Mouse (Mus musculus): ENCODE data around the gene Ndufb10.
"Not testable (repeated sequence)": the region's sequence is repeated elsewhere in the genome, so short reads cannot be mapped to it uniquely, and the experiment has no call there.

Ndufb10 gene

GRCm38 (mm10) chr17:24733434-24734050 is 9.3 kb upstream of the Ndufb10 start:
- no peak for DNase-seq (ENCODE audit: low spot score)

DNA sequence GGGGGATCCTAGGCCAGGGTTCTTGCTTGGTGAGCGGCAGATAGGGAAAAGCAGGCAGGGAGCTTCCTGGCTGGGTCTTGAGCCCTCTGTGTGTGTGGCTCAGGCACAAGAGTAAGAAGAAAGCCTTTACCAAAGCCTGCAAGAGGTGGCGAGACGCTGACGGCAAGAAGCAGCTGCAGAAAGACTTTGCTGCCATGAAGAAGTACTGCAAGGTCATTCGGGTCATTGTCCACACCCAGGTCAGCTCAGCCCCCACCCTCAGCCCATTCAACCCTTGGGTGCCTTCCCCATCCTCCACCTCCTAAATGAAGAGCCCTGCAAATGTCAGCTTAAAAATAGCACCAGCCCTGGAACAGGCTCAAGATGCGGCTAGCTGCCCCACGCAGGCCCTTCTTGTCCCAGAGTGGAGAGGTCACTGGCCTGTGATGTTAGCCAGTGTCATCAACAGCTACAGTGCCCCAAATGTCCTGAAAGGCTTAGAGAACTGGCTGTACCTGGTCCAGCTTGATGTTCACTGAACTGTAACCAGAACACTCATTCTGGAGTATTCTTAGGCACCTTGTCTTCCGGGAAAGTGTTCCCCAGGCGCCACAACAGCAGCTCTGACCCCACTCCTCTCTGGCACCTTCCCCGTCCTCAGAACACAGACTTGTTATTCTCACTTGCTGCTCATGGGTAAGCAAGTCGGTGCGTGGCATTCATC is 8.1 kb upstream of the Ndufb10 start:
- no peak for DNase-seq (ENCODE audit: low spot score)

DNA sequence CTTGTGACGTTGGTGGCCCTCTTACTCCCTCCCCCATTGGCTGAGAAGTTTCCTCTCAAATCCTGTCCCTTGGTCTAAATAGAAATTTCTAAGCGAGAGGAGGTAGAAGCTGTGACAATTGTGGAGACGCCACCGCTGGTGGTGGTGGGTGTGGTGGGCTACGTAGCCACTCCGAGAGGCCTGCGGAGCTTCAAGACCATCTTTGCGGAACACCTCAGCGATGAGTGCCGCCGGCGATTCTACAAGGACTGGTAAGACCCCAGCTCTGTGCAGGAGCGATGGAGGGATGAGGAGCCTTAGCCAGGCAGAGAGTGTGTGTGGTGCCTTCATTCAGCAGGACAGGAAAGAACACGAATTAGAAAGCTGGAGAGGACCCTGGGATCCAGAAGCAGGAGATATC is 6.5 kb upstream of the Ndufb10 start:
- no peak for DNase-seq (ENCODE audit: low spot score)

DNA sequence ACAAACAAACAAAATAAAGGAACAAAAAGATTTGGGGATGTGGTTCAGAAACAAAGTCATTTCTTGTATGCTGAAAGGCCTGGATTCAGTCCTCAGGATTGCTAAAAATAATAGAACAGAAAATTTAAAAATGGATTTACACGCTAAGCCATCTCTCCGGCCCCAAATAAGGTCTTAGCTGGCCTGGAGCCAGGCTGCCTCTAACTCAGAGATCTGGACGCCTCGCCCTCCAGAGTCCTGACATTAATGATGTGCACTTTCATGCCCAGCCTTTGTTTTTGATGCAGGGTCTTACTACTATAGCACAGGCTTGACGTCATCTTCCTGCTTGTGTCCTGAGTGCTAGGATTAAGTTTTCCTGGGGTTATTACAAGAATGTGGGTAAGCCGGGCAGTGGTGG is 4.8 kb upstream of the Ndufb10 start:
- no peak for DNase-seq (ENCODE audit: low spot score)

DNA sequence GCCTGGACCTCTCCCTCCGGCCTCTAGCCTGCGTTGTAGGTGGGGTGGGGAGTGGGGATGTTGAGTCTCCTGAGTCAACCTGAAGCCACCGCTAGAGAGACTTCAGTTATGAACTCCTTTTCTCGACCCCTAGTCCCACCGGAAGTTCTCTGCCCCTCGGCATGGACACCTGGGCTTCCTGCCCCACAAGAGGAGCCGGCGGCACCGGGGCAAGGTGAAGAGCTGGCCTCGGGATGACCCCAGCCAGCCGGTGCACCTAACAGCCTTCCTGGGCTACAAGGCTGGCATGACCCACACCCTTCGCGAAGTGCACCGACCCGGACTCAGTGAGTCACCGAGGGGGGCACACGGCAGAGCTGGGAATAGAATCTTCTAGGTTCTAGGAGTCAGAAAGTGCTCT is 3.9 kb upstream of the Ndufb10 start:
- no peak for DNase-seq (ENCODE audit: low spot score)

GRCm38 (mm10) chr17:24727618-24728017 is 3.3 kb upstream of the Ndufb10 start, which contains the start of gene Rpl3l:
Gene Rpl3l, plus strand, starts transcription at chr17:24727820.
- DNase-seq (ENCODE audit: low spot score), result no peak

GRCm38 (mm10) chr17:24725637-24726390 is 1.5 kb upstream of the Ndufb10 start:
- DNase-seq (ENCODE audit: low spot score), result no peak

DNA sequence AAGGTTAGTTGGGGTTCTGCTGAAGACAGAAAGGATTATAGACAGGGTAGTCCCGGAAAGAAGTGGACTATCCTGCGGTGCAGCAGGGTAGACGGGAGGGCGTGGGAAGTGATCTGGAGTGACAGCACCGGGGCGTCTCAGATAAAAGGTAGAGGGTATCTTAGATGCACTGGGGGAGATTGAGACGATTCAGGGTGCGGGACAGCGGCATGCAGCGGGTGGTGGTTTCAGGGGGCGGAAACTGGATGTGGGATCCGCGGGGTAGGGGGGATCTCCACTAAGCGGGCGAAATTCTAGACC is 447 bp downstream of the Ndufb10 start:
- peak; percentile 43 for DNase-seq (ENCODE audit: low spot score)

DNA sequence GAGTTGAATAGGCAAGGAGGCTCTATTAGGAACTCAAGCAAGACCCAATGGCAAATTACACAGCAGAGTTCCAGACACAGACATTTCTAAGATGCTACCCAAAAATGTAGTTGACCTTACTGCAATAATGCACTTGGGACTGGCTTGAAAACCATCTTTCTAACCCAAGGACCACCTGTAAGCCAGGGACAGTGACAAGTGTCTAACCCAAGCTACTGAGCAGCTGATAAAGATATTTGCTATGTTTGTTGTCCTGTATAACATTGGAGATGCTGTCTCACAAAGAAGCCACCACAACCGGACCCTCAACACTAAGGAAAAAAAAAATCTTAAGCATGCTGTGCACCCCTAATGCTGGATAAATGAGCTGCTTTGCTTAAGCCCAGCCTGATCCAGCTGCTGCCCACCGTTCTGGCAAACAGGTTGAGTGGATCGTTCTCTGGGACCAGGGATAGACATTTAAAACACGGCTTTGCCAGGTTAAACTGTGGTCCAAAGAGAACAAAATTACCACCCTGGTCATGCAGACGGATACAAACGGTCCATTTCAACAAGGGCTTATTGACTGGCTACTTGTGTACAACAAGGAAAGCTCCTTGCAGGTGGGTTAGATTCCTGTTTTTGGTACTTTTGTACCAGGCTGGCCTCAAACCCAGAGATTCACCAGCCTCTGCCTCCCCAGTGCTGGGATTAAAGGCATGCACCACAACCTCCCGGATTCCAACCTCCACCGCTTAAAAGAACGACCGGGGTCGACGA is 977 bp downstream of the Ndufb10 start:
- peak; percentile 24 for DNase-seq (ENCODE audit: low spot score)

DNA sequence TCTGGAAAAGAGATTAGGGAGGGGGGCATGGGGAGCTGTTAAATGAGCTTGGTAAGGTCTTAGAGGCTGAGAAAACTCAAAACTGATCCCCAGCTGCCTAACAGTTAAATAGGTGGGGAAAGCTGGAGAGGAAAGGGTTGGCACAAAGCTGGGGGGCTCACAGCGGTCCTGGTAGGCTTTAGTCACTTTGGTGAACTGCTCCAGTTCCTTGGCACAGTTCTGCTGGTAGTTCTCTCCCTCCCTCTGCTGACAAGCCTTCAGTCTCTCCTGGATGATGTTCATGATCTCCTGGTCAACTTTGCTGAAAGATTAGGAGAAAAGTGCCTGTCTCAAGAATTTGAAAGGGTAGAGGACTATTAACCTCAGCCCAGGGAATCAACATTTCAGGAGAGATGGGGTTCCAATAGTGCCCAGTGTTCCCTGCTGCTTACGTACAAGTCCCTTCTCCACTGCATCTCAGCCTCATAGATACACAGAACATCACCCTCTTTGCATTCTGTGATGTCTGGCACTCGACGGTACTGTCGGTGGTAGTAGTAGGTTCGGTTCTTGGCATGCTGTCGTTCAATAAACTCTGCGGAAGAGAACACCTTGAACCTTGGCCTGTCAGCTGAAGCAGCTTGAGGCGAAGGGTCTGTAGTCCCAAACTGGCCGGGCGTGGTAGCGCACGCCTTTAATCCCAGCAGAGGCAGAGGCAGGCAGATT is 1.9 kb downstream of the Ndufb10 start:
- DNase-seq (ENCODE audit: low spot score), result peak; percentile 53

DNA sequence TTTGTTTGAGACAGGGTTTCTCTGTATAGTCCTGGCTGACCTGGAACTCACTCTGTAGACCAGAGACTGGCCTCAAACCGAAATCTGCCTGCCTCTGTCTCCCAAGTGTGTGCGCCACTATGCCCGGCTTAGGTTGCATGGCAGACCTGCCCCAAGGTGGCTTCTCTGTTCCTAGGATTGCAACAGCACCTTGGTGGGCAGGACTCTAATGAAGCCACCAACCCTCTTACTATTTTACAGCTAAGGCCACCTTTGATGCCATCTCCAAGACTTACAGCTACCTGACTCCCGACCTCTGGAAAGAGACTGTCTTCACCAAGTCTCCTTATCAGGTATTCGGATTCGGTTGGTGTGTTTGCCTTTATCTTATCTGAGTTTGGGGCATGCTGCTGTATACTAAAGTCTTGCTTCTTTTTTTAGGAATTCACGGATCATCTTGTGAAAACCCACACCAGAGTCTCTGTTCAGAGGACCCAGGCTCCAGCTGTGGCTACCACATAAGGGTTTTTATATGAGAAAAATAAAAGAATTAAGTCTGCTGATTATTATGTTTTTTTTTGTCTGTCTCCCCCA is 2.8 kb downstream of the Ndufb10 start:
- not testable (repeated sequence) for DNase-seq (ENCODE audit: low spot score)

DNA sequence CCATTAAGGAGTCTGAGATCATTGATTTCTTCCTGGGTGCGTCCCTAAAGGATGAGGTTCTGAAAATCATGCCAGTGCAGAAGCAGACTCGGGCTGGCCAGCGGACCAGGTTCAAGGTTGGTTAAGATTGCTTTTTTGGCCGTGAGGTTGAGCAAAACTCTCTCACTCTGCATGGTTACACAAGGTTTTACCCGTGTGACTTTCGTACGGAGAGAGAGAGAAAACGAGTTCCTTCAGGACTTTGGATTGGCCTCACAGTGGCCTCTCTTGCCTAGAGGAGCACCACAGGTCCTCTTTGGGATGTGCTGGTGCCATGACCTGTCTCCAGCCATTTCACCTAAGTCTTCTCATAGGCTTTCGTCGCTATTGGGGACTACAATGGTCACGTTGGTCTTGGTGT is 3.7 kb downstream of the Ndufb10 start:
- not testable (repeated sequence) for DNase-seq (ENCODE audit: low spot score)

- DNase-seq (ENCODE audit: low spot score), result peak; percentile 97
Observed at GRCm38 (mm10) chr17:24719494-24720222, 4.6 kb downstream of the Ndufb10 start.

DNA sequence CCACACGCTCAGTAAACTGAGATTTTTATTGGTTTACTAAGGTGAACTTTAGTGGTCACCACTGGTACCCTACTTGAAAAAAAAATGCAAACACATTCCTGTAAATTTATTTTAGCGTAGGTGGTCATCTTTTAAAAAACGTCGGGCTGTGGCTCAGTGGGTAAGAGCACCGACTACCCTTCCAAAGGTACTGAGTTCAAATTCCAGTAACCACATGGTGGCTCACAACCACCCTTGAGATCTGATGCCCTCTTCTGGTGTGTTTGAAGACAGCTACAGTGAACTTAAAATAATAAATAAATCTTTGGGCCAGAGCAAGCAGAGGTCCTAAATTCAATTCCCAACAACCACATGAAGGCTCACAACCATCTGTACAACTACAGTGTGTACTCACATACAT is 5.3 kb downstream of the Ndufb10 start:
- not testable (repeated sequence) for DNase-seq (ENCODE audit: low spot score)

DNA sequence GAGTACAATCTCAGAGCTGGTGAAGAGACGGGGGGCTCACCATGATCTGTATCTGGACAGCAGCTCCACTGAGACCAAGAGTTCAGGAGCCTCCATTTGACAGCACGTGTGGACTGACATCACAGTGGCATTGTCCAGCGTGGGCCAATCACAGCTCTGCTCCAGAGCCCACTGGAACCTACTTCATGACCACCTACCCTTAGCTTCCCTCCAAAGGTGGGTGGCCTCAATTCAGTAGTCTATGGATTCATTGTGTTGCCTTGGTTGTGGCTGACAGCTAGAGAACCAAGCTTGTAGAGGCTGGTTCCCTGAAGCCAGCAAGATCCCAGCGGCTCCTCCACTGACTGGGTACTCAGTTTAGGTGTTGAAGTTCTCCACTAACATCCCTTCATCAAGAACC is 6.3 kb downstream of the Ndufb10 start, which contains the start of the genes Rnf151 and Rps2:
TSS of gene Rnf151 (minus strand) at position 121 of the 400 bp plus-strand sequence.
TSS of gene Rps2 (plus strand) at position 174 of the 400 bp plus-strand sequence.
- DNase-seq (ENCODE audit: low spot score), result no peak

DNA sequence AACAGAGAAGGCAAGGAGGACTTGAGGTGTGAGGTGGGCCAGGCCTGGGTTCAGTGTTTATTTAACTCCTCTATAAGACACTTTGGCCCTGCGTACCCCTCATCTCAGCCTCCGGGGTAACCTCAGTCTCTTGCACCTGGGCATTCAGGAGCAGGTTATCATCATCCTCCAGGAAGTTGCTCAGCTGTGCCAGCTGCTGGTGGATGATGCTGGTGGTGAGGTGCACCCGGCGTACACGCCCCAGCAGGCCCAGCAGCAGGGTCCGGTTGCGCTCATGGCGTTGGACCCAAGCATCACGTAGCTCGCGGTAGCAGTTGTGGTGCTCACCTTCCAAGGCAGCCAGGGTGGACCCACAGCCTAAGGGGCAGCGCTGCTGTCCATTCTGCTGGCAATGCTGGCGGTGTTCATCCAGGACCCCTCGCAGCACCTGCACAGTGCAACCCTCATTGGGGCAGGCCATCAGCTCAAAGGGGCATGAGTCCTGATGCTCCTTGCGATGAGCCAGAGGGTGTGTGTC is 8.1 kb downstream of the Ndufb10 start:
- DNase-seq (ENCODE audit: low spot score), result no peak

DNA sequence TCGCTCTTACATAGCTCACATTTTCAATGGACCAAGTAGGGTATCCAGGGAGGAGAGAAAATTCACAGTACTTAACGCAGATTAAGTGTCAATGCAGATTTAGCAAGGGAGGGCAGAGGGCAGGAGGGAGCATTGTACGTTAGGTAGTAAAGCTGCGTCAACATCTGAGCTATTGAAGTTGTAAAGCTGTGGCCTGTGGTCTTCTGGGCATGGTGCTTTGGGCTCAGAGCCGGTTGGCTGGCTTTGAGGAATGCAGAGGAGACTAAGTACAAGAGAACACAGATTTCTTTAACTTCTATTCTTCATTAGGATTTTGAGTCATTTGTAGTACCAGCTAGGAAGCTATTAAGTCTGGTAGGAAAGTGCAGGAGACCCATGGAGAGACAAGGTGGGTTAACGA is 8.7 kb downstream of the Ndufb10 start:
- DNase-seq (ENCODE audit: low spot score), result no peak

DNA sequence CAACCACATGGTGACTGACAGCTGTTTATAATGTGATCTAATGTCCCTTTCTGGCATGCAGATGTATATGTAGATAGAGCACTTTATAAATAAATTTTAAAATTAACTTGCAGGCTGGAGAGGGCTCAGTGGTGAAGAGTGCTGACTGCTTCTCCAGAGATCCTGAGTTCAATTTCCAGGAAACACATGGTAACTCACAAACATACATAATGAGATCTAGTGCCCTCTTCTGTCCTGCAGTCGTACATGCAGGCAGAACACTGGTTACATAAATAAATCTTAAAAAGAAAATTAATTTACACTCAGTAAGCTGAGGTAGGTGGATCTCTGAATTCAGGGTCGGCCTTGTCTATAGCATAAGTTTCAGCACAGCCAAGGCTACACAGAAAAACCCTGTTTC is 15.6 kb downstream of the Ndufb10 start:
- peak; percentile 78 for DNase-seq (ENCODE audit: low spot score)

- DNase-seq (ENCODE audit: low spot score), result no peak
Observed at GRCm38 (mm10) chr17:24707801-24708425, 16.4 kb downstream of the Ndufb10 start.
